Mouse (Mus musculus) forelimb bud, embryonic 11.5 days (tissue): ENCODE measurements at regions not wholly inside any gene's neighbourhood (a gene's known extent, or its start where the extent isn't known, plus 50 kb on each side); places are given as distances from the start of the nearest gene placed in this dataset.

Experiments used
- DNase-seq: peaks from one replicate; pipeline ENCODE4 v3.0.0-alpha.2; 2012; ENCODE audit warnings: low read depth, low spot score

DNA sequence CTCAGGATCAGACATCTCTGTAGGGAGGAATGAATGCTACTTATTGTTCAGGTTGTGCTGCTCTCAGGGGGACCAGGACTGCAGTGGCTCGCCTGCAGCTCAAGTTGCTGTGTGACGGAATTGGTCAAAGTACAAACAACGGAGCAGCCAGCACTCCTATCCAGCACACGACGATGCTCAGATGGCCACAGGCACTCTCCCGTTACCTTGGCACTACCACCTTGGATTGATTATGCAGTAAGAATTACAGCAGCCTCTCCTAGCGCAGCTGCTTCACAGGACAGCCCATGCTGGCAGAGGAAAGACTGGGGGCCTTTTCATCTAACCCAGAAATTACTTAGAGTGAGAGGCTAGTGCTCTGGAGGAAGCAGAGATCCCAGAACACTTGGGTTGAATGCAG is 226.5 kb downstream of the Maf start:
- peak; percentile 56 for DNase-seq

DNA sequence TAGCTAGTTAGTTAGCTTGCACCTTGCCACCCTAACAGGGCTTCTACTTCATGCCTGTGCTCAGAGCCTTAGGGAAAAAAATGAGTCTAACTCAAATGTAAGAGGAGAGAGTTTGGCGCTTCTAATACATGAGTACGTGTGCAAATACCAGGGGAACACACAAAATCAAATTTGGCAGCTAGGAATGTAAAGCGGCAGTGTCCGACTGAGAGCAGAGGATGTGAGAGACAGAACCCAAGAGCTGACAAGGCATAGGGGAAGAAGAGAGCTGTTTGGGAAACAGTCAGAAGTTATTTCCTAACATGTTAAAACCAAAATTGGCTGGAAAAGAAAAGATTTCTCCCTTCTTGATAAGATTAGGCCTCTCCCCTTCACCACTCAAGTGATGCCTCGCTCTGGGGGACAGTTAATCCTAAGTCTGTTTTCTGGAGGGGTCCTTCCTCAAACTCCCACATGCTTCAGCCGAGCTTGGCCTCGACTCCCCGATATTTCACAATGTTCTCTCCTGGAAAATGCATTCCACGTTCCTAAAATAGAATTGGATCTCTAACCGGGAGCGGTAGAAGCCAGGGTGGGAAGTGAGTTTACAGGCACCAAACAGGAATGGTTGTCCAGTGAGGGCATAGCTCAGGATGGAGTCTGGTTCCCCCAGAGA is 229.1 kb downstream of the Maf start:
- no peak for DNase-seq

DNA sequence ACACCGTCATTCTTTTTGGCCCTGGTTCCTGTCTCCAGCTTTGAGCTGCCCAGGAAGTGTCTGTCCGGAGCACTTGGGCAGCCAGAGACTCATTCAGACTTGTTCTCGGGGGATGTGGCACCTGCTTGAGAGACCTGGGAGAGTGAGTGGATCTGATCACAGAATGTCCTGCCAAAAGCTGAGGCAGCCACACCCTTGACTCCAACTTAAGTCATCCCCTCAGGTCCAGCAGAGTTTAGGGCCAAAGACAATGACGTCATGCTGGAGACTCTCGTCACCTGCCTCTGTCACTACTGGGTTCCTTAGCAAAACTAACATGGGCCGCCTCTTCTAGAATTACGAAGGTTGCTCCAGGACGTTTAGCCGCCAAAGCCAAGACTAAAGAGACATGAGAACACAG is 231.5 kb downstream of the Maf start:
- DNase-seq: no peak

DNA sequence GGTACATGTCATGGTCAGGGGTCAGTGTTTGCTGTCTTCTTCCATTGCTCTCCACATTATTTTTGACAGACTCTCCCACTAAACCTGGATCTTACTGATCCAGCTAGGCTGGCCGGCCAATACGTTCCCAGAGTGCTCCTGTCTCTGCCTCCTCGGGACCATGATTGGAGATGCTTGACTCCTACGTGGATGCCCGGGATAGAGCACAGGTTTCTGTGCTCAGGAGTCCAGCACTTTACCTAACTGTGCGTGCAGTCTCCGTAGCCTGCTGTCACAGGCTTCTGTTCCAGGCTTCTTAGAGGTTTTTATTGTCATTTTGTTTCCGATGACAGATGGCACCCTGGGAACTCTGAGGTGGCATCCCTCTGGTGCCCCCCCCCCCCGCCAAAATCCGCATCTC is 232.4 kb downstream of the Maf start:
- DNase-seq: no peak

DNA sequence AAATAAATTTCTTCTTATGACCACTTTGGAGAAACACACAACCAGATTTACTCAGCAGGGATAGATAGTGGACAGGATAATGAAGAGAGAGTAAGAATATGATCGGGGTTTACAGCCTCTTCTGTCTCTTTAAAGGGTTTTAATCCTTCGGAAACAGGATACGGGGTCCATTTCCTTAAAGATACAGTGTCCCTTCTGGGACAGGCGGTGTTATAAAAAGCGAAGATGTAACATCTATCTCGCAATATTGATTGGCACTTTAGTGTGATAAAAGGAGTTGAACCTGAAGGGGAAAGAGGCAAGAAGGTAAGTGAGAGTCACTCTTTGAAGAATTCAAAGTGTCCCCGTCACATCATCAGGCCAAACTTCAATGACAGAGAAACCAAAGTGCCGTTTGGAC is 233.6 kb downstream of the Maf start:
- DNase-seq: no peak

DNA sequence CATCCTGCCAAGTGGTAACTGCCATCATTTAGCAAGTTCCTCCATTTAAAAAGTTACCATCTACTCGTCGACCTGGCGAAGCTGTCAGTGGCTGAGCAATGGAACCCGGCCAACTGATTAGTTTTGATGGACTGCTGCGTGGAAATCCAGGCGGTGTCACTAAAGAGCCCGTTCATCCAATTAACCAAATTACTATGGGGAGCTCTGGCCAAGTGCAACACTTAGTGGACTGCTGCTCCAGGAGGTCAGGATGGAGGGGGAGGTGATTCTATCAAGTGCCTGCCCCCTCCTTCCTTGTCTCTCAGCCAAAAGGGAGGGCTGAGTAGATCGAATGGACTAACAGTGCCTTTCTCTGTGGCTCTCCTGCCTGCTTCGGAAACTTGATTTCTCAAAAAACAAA is 241.0 kb downstream of the Maf start:
- no peak for DNase-seq

DNA sequence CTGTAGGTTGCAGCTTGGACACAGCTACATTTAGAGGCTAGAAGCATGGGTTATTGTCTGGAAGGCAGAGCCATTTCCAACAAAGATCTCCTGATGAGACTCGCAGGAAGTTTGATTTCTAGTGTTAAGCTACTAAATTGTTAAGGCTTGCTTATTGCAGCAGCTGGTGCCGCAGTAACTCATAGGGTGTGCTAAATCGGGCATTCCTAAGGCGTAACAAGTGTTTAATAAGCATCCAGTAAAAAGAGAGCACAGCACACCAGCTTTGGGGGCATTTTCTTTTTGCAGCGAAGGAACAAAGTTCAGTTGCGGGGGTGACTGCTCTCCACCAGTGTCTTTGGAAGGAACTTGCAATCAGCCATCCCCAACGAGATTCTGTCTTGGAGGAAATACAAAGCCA is 241.5 kb downstream of the Maf start:
- DNase-seq: no peak

DNA sequence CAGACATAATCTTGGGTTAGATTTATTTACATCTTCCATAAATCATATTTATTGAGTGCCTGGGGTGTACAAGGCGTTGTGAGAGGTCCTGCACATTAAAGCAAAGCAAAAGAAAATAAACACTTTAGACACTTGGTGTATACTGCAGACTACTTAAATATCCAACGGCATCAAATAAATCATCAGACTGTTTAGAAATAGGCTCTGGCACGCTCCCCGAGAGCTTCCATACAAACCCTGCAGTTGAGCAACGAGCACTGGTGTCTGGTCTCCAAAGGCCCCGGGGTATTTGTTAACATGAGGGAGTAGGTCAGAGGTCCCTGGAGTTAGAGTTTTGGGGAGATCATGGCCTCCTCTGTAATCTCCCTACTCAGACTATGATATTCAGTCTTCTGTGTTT is 244.9 kb downstream of the Maf start:
- DNase-seq: no peak

DNA sequence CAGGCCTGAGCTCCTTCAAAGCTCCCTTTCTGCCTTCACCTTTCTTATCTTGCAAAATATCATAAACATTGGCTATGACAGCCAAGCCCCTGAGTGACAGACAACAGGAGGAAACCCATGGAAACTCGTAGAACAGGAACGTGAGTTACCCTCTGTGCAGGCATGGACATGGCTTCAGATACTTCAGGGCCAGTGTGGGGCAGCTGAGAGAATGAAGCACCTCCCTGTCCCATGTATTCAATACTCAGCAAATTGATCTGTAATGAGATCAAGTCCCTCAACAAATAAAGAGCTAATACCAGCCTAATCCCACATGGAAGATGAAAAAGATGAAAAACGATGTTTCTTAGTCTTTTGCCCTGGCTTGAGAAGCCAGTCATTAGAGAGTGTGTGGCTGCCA is 249.5 kb downstream of the Maf start:
- no peak for DNase-seq

DNA sequence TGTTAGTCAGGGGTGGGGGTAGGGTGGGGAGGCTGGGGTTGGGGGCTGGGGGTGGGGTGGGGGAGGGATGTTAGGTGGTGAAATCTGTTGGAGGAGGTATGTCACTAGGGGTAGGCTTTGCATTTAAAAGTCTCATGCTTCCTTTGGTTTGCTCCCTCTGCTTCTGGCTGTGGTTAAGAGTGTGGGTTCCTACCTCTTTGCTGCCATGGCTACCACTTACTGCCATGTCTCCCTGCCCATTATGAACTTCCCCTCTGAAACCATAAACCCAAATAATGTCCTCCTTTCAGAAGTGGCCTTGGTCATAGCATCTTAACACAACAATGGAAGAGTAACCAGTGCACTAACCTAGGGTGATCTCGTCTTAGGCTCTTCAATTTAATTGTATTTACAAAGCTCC is 256.8 kb downstream of the Maf start:
- DNase-seq: no peak

DNA sequence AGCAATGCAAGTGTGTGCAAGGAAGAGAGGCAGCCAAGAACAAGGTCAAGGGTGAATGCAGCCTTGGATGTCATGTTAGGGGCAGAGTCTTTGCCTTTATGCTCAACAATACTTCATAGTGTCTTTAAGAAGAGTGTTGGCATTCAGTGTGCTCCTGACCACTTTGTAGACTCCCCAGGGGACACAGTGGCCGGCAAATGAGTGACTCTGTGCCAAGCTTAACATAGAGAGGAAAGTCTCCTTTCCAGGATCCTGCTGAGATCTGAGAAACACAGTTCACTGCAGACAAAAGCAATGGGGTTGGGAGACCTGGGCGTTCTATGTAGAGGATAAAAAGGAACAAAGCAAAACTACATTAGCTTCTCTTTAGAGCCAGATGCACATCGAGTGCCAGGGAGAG is 259.2 kb downstream of the Maf start:
- DNase-seq: no peak

DNA sequence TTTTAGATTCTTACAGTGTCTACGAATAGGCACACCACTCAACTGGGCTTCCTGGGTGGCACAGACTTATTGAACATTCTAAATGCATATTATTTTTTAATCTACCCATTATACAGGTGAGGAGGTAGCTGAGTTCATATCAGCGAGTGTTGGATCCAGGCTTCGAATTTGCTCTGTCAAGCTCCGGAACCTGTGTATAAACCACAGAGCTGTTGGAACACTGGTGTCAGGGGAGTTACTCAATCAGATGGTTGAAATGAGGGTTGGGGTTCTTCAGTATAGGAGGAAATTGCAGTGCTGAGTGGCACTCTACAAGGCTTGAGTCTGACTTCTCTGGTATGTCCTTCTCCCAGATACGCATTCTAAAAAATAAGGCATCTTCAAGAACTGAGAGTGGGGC is 263.1 kb downstream of the Maf start:
- no peak for DNase-seq

DNA sequence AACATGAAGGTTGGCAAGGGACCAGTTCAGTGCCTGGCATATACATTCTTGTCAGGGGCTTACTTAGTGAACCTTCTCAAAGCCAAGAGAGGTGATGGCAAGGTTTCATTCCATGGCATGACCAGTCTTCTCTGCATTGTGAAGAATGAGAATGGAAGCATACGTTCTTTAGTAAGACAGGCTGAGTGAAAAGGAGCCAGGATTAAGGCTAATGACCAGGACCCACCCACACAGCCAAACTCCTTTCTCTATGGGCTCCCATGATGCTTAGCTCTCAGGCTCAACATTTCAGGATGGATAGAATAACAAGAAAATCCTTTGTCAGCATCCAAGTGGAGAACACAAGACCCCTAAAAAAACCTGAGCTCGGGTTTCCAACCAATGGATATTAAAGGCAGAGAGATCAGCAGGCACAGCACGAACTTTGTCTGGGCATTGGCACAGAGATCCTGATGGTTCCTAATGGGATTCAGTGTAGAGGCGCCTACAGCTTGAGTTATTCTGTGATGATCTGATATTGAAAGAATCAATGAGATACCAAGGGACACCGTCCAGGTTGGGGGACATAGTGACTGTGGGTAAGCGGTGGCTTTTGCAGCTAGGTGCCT is 265.5 kb downstream of the Maf start:
- DNase-seq: no peak

DNA sequence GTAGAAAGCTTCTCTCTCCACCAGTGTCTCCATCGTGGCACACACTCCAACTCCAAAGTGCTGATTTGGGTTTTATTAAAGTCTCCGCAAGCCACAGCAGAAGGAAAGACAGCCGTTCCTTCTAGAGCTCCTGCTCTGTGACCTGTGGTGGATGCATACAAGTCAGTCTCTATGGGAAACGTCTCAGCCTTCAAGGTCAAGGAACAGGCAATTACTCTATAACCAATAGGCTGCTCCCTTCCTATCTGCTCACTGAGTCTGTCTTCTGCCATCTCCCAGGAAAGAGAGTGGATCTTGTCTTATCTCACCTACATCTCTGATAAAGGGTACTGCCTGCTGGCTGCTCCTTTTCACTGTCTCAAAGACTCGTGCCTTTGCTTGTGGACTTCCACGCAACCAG is 266.3 kb downstream of the Maf start:
- no peak for DNase-seq

DNA sequence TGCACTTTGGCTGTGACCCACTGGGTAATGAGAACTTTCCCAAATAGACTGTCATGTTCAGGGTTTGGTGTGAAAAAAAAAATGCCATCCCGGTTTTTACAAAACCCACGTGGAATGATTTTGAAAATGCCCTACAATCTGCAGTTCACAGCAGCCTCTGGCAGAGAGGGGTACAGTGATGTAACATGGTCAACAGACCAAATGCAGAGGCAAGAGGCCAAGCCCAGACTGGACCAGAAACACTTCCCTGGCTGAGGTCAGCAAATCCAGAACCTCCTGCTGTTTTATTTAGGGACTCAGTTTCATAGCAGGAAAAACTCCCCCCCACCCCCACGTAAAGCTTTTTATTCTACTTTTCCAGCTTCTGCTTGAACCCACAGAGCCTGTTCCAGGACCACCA is 267.4 kb downstream of the Maf start:
- no peak for DNase-seq

DNA sequence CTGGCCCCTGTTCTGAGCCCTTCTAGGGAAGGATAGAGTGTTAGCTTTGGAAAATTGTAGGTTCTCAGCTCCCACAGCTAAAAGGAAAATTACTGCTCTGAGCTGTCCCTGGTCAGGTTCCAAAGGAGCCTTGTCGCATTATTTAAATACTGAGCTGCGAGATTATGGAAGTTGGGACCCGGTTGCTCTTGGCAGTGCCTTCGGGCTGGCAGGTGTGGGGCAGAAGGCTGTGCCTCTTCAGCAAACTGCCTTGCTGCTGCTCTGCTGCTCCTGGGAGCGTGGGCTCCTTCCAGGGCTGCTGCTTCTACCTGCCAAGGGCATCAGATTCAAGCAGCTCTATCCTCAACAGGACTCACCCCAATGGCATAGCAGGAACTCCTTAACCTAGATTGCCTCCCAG is 268.1 kb downstream of the Maf start:
- DNase-seq: no peak

DNA sequence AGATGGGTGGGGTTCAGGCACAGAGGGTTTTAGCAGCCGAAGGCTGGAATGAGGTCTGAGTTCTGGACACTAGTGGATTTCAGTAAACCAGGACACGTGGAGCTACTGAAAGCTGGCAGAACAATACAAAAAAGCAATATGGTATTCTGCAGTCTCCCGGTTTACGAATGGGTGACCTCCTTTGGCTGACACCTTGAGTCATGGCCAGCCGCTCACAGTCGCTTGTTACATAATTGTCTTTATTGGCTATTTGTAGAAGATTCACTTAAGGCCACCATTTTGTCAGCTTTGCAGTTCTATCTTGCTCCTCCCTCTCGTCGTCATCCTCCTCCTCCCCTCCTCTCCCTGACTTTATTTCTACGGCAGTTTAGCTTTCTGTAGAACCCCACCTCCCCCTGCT is 269.6 kb downstream of the Maf start:
- no peak for DNase-seq

DNA sequence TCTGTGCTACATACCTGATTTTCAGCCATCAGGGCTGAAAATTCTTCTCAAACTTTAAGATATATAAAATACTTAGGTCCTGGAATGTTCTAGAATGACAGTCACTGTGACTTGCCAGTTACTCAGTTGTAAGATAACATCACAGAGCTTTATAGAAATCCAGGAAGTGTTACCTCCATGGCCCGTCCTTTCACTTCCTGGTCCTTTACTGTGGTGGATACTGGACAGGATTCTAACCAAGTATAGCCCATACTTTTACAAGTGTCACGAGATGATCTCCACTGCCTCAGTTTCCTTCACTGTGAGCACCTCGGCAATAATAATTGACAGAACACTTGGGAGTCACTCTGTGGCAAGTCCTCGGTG is 271.3 kb downstream of the Maf start:
- no peak for DNase-seq

DNA sequence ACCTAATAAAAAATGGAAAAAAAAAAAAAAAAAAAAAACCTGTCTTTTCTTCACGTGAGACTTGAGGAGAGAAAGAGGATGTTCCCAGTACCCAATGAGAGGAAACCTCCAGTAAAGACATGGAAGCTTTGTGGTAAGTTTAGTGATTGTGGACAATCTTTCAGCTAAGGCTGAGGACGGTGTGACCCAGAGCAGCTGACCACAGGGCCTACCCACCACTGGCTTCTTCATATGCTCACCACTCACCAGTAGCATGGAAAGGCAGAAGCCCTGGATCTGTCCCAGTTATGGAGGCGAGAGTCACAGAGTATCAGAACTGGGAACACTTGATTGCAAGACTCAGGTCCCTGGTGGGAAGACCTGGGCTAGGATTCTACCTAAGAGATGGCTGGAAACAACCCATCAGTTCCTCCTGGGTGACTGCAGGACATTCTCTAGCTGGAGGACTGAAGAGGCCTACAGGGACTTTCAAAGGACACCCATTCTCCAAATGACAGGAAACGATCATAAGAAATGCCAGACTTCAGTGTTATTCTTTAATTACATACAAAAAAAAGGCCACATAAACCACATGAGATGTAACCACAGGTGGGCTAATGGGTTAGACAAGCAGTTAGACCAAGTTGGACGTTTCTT is 271.8 kb downstream of the Maf start:
- no peak for DNase-seq

DNA sequence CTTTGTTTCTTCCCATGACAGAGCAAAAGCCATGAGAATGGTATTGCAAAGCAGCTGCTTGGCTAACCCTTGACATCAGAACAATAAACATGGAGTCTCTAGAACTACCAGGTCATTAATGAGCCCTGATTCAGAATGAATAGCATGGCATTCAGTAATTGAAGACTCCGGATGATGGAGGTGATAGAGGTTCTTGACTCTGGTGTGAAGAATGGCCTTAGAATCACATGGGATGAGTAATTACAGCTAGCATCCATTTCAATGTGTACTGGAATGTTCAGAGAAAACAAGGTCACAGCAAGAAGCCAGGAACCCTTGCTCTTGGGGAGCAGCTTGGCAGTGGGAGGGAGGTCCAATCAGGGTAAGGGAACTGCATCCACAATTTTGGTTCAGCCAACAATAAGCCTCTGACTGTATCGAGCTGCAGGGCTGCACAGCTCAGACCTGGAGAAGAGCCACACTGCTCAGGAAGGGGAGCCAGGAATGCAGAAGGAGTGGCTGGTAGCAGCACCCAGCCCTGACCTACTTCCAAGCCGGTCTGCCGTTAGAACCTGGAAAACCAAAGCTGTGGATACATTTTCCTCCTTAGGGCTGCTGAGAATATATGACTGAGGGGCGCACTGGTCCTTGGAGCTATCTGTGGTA is 275.1 kb downstream of the Maf start:
- DNase-seq: no peak

DNA sequence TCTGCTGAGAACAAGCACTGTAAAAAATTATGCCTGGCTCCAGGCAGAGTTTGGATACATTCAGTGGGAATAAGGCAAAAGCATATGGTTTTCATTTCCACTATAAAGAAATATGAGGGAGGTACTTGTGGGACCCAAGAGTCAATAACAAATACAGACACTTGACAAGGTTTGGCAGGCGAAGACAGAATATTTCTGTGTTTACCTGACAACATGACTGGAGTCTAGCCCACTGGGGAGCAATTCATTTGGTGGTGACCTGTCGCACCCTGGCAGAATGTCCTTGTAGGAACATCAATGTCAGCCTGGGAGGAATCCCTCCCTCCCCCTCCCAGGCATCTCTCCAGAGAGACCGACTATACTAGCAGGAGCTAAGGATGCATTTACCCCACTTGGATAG is 276.8 kb downstream of the Maf start:
- peak; percentile 33 for DNase-seq

DNA sequence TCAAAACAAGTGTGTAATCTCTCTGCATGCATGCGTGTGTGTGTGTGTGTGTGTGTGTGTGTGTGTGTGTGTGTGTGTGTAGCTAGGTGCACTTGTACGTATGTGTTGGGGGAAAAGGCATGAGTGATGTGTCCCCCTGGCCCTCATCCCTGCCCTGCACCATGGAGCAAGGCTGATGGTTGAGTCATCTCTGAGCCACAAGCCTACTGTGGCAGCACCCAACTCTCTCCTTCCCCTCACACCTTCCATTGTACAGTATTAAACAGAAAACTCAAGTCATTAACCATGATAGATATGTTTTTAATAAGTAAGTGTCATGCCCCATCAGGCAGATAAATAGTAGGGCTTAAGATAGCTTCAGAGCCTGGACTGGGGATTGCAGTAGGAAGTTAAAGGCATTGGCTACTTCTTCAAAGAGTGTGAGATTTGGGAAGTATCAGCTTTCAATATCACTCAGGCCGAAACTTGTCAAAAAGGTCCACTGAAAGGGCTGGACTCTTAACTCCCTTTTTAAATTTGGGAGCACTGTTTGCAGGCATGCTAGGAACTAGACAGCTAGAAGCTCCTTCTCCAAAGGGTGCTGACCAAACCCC is 278.2 kb downstream of the Maf start:
- no peak for DNase-seq
